Mouse (Mus musculus) CD4-positive helper T cell, adult 2 months (primary cell): ENCODE measurements around the gene Zfp384.
A peak's percentile ranks its signal among the peaks of the same experiment; 100 is the strongest.
"Not testable (repeated sequence)": the region's sequence is repeated elsewhere in the genome, so short reads cannot be mapped to it uniquely, and the experiment has no call there.

Experiments
- DNase-seq: peaks from one replicate; pipeline ENCODE4 v3.0.0-alpha.2; 2012; ENCODE audit warnings: low read depth, missing footprints, low spot score

Zfp384 gene

DNA sequence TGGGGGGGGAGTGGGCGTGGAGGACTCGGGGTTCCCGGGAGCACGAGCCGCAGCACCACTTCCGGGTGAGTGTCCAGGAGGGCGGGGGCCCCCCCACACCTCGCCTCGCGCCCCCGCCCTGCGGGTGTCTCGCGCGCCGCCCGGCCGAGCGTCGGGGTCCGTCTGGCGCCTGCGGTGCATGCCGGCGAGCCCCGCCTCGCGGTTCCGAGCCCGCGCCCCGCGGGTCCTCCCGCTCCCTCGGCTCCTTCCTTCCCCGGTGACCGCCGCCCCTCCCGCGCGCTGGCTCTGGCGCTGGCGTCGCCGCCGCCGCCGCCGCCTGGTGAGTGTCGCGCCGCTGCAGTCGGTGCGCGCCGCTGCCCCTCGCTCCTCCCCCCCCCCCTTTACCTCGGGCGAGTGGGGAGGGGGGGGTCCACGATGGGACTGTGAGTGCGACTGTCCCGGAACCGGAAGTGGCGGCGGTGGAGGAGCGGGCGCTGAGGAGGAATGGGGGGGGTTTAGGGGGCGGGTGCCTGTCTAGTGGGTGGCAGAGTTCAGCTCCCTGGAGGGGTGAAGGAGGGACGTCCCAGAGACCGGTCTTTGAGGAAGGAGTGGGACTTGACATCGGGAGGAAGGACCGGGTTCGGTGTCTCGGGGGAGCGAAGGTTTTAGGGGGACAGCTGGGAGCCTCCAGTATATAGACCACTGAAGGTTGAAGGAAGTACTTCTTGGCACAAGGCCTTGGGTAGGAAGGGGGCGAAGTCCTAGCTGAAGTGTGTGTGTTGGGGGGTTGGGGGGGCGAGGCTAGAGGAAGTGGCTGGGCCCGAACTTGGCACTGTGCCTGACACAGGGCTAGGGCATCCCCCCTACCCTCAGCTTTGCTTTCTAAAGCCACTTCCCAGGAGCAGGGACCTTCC, 482 bp downstream of the Zfp384 start:
- peak; percentile 91 for DNase-seq

- DNase-seq = no peak
Observed at GRCm38 (mm10) chr6:125017682-125018081, 8.7 kb downstream of the Zfp384 start.

GRCm38 (mm10) chr6:125030532-125030931, 21.6 kb downstream of the Zfp384 start:
- DNase-seq = peak; percentile 75

- no peak for DNase-seq
Observed at GRCm38 (mm10) chr6:125031604-125032003, 22.7 kb downstream of the Zfp384 start.

DNA sequence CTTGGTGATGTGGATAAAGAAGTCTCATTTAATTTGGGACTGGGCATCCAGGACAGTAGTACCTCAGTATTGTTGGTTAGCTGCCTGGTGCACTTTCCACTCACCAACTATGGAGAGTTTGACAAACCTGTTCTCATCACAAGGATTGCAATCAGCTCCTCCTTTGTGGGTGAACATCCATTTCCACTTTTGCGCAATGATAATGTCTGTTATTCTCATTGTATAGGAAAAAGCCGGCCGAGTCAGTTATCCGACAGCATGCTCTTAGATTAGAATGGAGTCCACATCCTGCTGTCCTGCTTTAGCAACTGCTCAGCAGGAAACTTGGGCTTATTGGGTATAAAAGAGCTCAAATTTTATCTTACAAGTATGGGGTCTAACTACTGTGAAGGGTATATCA, 29.7 kb downstream of the Zfp384 start:
- DNase-seq = no peak

GRCm38 (mm10) chr6:125039131-125039530, 30.2 kb downstream of the Zfp384 start:
- no peak for DNase-seq

- DNase-seq = peak; percentile 99
Observed at GRCm38 (mm10) chr6:125039533-125040153, 30.7 kb downstream of the Zfp384 start, which contains the start of gene Ing4. TSS of gene Ing4 (plus strand) at chr6:125039760.

- no peak for DNase-seq
Observed at GRCm38 (mm10) chr6:125040221-125040620, 31.3 kb downstream of the Zfp384 start.

- peak; percentile 19 for DNase-seq
Observed at GRCm38 (mm10) chr6:125041047-125041446, 32.1 kb downstream of the Zfp384 start.

DNA sequence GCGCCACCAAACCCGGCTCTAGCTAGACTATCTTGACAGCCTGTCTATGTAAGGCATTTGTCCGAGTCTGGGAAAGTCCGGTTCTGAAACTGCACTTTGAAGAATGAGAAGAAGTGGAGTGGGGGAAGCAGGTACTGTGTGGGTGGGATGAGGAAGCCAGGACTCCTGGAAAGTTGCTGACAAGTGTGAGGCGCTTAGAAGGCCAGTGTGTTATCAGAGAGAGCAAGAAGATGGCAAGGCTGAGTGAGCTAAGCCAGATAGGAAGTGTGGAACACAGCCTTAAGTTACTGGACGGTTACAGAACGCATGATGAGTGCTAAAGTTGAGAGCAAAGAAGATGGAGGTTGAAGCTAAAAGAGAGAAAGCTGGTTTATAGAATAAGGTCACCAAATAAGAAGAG, 33.1 kb downstream of the Zfp384 start:
- no peak for DNase-seq

DNA sequence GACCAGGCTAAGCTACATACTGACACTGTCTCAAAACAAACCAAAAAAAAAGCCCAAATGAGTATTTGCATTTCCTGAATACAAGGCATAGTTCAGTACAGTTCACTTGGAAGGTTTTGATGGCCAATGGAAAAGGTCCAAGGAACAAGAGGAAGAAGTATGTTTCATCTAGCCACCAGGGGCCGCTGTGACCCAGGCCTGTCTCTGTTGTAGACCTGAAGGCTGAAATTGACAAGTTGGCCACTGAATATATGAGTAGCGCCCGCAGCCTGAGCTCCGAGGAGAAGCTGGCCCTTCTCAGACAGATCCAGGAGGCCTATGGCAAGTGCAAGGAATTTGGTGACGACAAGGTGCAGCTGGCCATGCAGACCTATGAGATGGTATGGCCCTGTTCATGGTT, 37.7 kb downstream of the Zfp384 start:
- peak; percentile 77 for DNase-seq

- no peak for DNase-seq
Observed at GRCm38 (mm10) chr6:125049678-125050077, 40.7 kb downstream of the Zfp384 start, which contains the start of gene Acrbp. TSS of gene Acrbp (plus strand) at chr6:125049689.

DNA sequence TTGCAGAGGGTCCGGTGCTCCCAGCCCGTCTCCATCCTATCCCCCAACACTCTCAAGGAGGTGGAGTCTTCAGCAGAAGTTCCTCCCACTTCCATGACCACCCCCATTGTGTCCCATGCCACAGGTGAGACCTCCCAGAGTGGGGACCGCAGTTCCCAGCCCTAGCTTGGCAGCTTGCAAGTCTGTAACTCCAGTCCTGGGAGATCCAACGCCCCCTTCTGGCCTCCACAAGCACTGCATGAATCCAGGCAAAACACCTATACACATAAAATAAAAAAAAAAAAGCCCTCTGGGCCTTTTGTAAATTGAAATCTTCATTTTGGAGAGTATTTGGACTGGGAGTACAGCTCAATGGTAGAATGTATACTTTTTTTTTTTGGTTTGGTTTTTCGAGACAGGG, 42.3 kb downstream of the Zfp384 start:
- peak; percentile 50 for DNase-seq

GRCm38 (mm10) chr6:125061493-125061892, 52.5 kb downstream of the Zfp384 start:
- DNase-seq = no peak

DNA sequence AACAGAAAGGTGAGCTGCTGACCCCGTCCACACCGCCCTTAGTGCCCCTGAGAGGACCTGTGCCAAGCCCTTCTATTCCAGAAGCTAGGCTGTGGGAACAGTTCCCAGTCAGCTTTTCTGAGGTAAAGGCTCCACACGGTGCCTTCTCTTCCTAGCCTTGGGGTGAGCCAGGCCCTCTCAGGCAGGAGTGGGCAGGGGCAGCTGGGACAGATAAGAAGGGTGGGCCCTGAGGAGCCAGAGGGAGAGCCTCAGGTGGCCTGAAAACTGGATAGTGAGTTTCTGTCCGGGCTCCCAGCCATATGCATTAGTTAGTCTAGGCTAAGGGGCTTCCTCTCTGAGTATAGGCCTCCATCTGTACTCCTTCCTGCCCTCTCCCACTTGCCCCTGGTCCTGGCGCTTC, 53.6 kb downstream of the Zfp384 start:
- no peak for DNase-seq

DNA sequence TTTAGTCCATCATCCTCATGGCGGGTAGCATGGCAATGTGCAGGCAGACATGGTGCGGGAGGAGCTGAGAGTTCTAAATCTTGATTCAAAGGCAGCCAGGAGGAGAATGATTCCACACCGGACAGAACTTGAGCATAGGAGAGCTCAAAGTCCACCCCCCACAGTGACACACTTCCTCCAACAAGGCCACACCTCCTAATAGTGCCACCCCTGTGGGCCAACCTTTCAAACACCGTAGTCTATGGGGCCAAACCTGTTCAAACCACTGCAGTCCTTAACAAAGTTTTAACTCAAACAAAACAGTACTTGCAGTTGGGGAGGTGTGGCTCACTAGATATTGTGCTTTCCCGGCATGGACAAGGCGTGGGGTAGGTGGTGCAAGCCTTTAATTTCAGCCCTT, 55.0 kb downstream of the Zfp384 start:
- no peak for DNase-seq

DNA sequence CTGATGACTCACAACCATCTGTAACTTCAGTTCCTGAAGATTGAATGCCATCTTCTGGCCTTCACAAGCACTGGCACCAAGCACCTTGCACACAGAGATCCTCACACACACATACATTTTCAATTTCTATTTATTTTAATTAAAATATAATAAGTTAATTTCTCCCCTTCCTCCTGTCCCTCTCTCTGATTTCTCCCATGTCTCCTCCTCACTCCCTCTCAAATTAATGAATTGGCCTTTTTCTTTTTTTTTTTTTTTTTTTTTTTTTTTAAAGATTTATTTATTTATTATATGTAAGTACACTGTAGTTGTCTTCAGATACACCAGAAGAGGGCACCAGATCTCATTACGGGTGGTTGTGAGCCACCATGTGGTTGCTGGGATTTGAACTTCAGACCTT, 56.3 kb downstream of the Zfp384 start:
- not testable (repeated sequence) for DNase-seq

DNA sequence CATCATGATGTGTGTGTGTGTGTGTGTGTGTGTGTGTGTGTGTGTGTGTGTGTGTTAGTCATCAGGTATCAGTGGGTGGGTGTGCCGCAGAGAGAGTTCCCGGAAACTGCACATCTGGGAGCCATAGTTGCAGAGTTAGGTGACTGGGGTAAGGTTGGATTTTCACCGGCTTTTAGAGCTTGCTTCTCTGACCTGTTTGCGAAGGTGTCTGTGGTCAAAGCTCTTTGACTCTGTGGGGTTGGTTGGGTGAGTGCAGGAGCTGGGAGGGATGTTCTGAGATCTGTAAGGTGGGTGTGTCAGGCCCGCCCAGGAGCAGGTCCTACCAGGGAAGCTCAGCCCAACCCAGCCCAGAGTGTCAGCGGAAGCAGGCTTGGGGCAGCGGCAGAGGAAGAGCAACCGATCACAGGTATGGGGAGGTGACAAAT, 58.6 kb downstream of the Zfp384 start, which contains the start of gene Lpar5:
Gene Lpar5, plus strand, starts transcription at position 350 of the 425 bp plus-strand sequence.
- DNase-seq = peak; percentile 82

GRCm38 (mm10) chr6:125071170-125071895, 62.4 kb downstream of the Zfp384 start:
- DNase-seq = peak; percentile 80

DNA sequence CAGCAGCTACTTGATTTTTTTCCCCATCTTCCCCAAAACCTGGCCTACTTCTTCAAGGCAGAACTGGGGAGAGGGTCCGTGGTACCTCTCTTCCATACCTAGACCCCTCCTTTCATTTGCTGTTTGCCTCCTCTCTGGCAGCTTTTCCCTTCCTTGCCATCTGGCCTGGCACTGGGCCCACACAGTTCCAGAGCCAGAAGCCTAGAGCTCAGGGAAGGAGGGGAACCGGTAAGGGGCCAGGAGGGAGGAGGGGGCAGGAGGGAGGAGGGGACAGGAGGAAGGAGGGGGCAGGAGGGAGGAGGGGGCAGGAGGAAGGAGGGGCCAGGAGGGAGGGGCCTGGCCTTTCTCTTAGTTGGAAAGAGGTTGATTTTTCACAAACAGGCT, 62.9 kb downstream of the Zfp384 start:
- peak; percentile 54 for DNase-seq

GRCm38 (mm10) chr6:125073825-125074224, 64.9 kb downstream of the Zfp384 start:
- DNase-seq = peak; percentile 62

- DNase-seq = no peak
Observed at GRCm38 (mm10) chr6:125081394-125081793, 72.4 kb downstream of the Zfp384 start.
